Mouse (Mus musculus): ENCODE measurements around the gene Mpst. TPM values are rescaled to one million over a fixed set of nuclear protein-coding genes. Genes with fewer than 3 reads are reported as not detected.
A peak's percentile ranks its signal among the peaks of the same experiment; 100 is the strongest.

The Mpst gene
- total RNA-seq, 2 experiments from 2014 or later = 32.2 to 33.6 TPM

- intact Hi-C loops (cut with DNase I) = loop anchor here (5.0 to 10.0 kb wide), 2 partner anchors 254 to 457 kb away; partner anchors contain the start of gene Eif3d
- DNase-seq (ENCODE audit: low spot score in 2 of 2) = no peak
Measured at GRCm38 (mm10) chr15:78431541-78432121, 25.4 kb downstream of the Mpst start.

- intact Hi-C loops (cut with DNase I) = loop anchor here (5.0 to 10.0 kb wide), 3 partner anchors 258 to 460 kb away; partner anchors contain the start of gene Eif3d
- peak; percentile 54 to 72 for DNase-seq (ENCODE audit: low spot score in 2 of 2)
Measured at GRCm38 (mm10) chr15:78434896-78435520, 28.8 kb downstream of the Mpst start.

DNA sequence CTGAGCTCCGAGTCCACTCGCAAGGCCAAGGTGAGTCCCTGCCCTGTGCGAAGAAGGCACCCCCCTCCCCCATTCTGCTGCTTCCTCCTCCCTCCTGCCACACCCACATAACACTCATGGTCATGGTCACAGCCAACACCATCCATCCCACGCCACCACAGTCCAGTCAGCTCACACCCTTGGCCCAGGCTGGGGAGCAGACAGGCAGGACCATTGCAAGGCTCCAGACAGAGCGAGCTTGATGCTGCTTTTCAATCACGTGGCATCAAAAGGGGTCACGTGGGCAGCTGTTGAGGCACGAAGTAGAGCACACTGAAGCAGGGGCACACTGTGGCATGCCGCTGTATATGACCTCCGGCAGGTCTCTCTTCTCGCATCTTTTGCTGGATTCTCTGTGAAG, 29.5 kb downstream of the Mpst start:
- intact Hi-C loops (cut with DNase I) = loop anchor here (5.0 to 10.0 kb wide), 2 partner anchors 277 to 461 kb away; partner anchors contain the start of gene Eif3d
- DNase-seq (ENCODE audit: low spot score in 2 of 2) = no peak

GRCm38 (mm10) chr15:78436380-78437192, 30.4 kb downstream of the Mpst start:
- peak; percentile 88 to 93 for DNase-seq (ENCODE audit: low spot score in 2 of 2)
- intact Hi-C loops (cut with DNase I) = loop anchor here (1.0 to 10.0 kb wide), 3 partner anchors 108 to 462 kb away; partner anchors contain the start of genes Eif3d and Sstr3

DNA sequence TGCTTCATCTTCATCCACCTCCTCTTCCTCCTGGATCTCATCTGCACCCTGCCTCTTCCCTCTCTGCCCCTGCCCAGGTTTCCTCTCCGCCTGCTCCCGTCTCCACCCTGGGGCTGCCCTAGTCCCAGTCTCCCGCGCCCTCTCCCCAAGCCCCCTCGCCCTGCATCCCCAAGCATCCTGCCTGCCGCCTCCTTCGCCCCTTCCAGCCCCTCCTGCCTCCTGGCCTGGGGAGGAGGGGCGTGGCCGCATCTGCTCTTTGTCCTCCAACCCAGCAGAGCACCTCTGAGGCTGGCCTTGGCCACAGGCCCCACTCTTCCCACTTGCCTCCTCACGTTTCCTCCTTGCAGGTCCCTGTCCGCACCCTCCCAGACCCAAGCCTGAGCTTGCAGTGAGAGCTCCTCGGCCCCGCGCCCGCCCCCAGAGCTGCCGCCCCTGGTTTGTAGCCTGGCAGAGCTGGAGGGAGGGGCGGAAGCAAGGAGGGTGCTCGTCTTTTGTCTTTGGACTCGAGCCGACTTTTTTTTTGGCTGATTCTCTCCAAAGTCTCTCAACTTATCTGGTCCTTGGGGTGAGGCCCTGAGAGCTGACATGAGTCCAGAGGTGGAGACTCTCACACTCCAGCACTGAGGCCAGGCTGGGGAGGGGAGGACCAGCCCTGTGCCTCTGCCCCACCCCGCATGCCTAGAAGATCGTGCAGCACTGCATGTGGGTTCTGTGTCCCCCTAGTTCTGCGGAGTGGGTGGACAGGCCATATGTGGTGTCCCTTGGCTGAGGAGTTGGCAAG, 31.2 kb downstream of the Mpst start:
- peak; percentile 63 to 86 for DNase-seq (ENCODE audit: low spot score in 2 of 2)
- intact Hi-C loops (cut with DNase I) = loop anchor here (1.0 to 10.0 kb wide), 3 partner anchors 107 to 463 kb away; partner anchors contain the start of genes Eif3d and Sstr3

DNA sequence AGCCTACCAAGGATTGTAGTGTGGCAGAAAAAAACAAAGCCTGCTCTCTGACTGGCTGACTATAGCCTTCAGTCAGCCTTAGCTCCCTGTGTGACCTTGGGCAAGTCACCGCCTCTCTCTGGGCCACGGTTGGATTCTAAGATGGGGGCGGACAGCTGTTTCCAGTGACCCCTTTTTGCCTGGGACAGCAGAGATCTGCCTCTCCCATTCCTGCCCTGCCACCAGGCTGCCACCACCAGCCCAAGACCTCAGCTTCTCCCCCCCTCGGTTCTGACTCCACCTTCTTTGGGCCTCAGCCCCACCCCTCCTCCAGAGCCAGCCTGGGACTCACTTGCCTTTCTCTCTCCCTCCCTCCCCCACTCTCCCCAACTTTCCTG, 31.8 kb downstream of the Mpst start:
- intact Hi-C loops (cut with DNase I) = loop anchor here (5.0 to 10.0 kb wide), 2 partner anchors 274 to 463 kb away; partner anchors contain the start of gene Eif3d
- no peak for DNase-seq (ENCODE audit: low spot score in 2 of 2)

DNA sequence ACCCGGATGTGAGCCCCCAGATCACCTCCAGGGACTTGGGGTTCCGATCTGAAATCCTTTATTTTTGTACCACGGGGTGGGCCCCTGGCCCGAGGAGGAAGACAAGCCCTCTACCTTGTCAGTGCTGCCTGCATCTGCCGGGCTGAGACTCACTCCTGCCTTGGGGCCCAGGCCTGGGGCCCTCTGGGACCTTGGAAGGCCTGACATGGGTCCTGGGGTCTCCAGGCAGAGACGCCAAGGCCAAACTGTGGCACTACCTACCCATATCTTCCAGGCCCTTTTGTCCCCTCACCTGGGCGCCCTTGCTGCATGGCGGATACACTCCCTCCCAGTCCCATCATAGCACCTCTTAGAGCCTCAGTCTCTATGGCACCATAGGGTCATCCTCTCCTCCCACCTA, 32.3 kb downstream of the Mpst start:
- intact Hi-C loops (cut with DNase I) = loop anchor here (5.0 to 10.0 kb wide), 2 partner anchors 274 to 464 kb away; partner anchors contain the start of gene Eif3d
- DNase-seq (ENCODE audit: low spot score in 2 of 2) = peak in 1 of 2 experiments; percentile 6

- no peak for DNase-seq (ENCODE audit: low spot score in 2 of 2)
- intact Hi-C loops (cut with DNase I) = loop anchor here (5.0 to 10.0 kb wide), 2 partner anchors 273 to 464 kb away; partner anchors contain the start of gene Eif3d
Measured at GRCm38 (mm10) chr15:78438973-78439372, 32.8 kb downstream of the Mpst start.

DNA sequence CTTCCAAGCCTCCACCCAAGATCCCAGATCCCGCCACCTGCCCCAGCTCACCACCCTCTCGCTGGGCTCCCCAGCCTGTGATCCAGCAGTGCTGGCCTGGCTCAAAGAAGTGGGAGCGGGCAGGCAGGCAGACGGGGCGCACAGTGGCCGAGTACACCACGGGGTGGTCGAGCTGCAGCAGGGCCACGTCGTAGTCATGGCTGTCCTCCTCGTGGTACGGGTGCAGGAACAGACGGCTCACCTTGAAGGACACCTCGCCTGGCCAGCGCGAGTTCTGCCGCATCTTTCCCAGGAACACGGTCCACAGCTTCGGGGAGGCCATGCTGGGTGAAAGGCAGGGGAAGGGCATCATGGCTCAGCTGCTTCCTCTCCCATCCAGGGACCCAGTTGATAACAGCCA, 36.0 kb downstream of the Mpst start:
- intact Hi-C loops (cut with DNase I) = no loop called here
- no peak for DNase-seq (ENCODE audit: low spot score in 2 of 2)

- DNase-seq (ENCODE audit: low spot score in 2 of 2) = no peak
- intact Hi-C loops (cut with DNase I) = no loop called here
Measured at GRCm38 (mm10) chr15:78443857-78444256, 37.6 kb downstream of the Mpst start.

- intact Hi-C loops (cut with DNase I) = loop anchor here (2.0 to 5.0 kb wide), 2 partner anchors 85 to 136 kb away; partner anchors contain the start of gene C1qtnf6
- DNase-seq (ENCODE audit: low spot score in 2 of 2) = no peak
Measured at GRCm38 (mm10) chr15:78447121-78447520, 40.9 kb downstream of the Mpst start.

DNA sequence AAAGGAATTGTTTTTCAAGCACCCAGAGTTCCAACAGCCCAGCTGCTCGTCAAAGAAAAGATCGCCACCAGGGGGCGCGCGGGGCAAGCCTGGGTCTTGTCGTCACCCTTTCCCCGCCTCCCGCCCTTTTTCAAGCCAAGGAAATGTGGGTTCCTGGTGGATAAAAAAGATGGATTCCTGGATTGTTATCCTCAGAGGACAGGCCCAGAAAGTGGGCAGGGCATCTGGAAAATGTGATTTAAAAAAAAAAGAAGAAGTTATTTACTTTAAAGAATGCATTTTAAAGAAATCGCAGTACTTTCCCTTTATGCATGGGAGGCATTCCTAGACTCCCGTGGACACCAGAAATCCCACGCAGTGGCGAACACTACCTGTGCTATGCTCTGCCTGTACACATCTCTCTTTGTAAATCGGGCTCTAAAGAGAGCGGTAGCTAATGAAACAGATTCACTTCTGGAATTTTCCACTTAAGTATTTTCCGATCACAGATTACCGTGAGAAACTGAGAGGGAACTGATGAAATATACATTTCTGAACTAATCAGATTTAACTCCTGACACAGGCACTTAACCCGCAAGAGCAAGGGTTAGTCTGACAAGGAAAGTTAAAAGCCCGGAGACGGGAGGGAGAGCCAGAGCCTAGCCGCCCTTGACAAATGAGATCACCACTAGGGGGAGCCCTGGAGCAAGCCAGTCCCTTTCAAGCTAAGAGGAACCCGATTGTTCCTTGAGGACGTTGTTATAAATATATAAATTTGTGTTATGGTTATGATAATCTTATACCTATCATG, 41.7 kb downstream of the Mpst start:
- intact Hi-C loops (cut with DNase I) = loop anchor here (2.0 to 5.0 kb wide), 3 partner anchors 84 to 135 kb away; partner anchors contain the start of gene C1qtnf6
- DNase-seq (ENCODE audit: low spot score in 2 of 2) = peak; percentile 93 to 94

GRCm38 (mm10) chr15:78449131-78449530, 42.9 kb downstream of the Mpst start:
- no peak for DNase-seq (ENCODE audit: low spot score in 2 of 2)
- intact Hi-C loops (cut with DNase I) = loop anchor here (2.0 to 5.0 kb wide), 2 partner anchors 83 to 98 kb away; partner anchors contain the start of gene C1qtnf6

DNA sequence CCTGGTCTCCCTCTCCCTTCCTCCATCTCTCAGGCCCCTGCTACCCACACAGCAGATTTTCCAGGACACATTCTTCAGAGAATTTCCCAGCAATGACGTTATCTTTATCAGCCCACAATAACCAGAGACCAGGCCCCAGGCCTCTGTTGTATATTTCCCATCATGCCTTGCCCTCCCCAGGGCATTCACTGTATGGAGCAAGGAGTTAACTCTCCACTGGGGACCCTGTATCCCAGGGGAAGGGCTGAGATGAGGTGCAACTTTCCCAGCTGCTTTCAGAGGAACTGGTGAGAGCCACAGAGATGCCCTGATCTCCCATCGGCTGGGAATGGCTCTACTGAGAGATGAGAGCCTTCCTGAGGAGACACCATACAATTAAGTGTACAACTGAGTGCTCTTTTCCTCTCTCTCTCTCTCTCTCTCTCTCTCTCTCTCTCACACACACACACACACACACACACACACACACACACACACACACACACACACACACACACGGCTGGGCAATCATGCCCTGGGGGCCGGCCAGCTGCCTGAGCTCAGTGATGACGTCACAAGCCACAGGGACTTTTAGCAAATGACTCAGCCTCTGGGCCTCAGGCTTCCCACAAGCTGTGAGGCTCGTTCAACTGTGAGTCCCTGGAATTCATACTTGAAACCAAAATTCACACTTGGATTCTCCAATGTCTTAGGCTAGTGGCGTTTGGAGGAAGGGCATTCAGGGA, 43.6 kb downstream of the Mpst start:
- DNase-seq (ENCODE audit: low spot score in 2 of 2) = peak in 1 of 2 experiments; percentile 83
- intact Hi-C loops (cut with DNase I) = loop anchor here (2.0 to 5.0 kb wide), 3 partner anchors 62 to 97 kb away; partner anchors contain the start of gene C1qtnf6

GRCm38 (mm10) chr15:78450419-78450768, 44.2 kb downstream of the Mpst start:
- DNase-seq (ENCODE audit: low spot score in 2 of 2) = no peak
- intact Hi-C loops (cut with DNase I) = loop anchor here (5.0 kb wide), 1 partner anchor 62 kb away; no protein-coding TSS in a partner anchor

GRCm38 (mm10) chr15:78451201-78451600, 45.0 kb downstream of the Mpst start:
- intact Hi-C loops (cut with DNase I) = loop anchor here (5.0 kb wide), 1 partner anchor 61 kb away; no protein-coding TSS in a partner anchor
- no peak for DNase-seq (ENCODE audit: low spot score in 2 of 2)

DNA sequence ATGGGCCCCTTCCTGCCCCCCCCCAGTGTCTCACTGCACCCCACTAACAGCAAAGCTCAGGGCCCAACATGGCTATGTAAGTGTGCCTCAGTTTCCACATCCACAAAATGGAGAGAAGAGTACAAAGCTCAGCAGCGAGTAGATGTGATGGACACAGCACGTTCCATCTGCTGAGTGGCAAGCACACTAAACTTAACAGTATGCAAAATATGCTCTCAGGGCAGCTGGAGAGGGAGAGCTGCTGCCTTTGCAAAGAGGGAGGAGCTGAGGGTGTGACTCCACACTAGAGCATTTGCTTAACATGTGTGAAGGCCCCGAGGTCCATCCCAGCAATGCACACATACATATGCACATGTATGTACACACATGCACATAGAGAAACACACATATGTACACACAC, 46.7 kb downstream of the Mpst start:
- DNase-seq (ENCODE audit: low spot score in 2 of 2) = no peak
- intact Hi-C loops (cut with DNase I) = loop anchor here (2.0 to 5.0 kb wide), 2 partner anchors 59 to 286 kb away; no protein-coding TSS in a partner anchor
